Comparison of ENCODE assay signal across 10 mouse cellular contexts in genomic region chr15:12284794-12285534, GRCm38 (mm10). TPM values are rescaled to one million over a fixed set of nuclear protein-coding genes. Genes with fewer than 3 reads are reported as not detected.
DNase-seq lines count a peak whose midpoint lies in the region; ATAC-seq lines count a peak whose summit lies in the region.
"Had no signal": no experiment of that assay in that cellular context is flagged by ENCODE, and none has a peak within 500 bp of the region (broad histone marks: within the 10 kb centered on the region; RNA-seq: fewer than 3 reads in every experiment).

No protein-coding gene starts in this region.

- H3K4me3 ChIP-seq in lung, embryonic 15.5 days: no peak overlapping the region
- H3K4me3 ChIP-seq in forebrain, embryonic 14.5 days (ENCODE audit: low read depth, low read length): no peak overlapping the region
- H3K4me3 ChIP-seq: myocyte had no signal

- H3K9me3 ChIP-seq in lung, embryonic 15.5 days: no peaks in the 10 kb centered on the region
- H3K9me3 ChIP-seq in forebrain, embryonic 14.5 days (replicated peaks; ENCODE audit: control insufficient read depth, low read length): no peaks in the 10 kb centered on the region

- H3K4me1 ChIP-seq in lung, embryonic 15.5 days: peaks cover 13% of the 10 kb centered on the region
- no peaks in the 10 kb centered on the region for H3K4me1 ChIP-seq in forebrain, embryonic 14.5 days (ENCODE audit: control insufficient read depth, insufficient read depth, low read length)

- H3K27me3 ChIP-seq in lung, embryonic 15.5 days: no peaks in the 10 kb centered on the region
- no peaks in the 10 kb centered on the region for H3K27me3 ChIP-seq in forebrain, embryonic 14.5 days (replicated peaks; ENCODE audit: control insufficient read depth, insufficient read depth, low read length)

- no peaks in the 10 kb centered on the region for H3K36me3 ChIP-seq in lung, embryonic 15.5 days
- H3K36me3 ChIP-seq in forebrain, embryonic 14.5 days (ENCODE audit: control insufficient read depth, insufficient read depth, low read length): no peaks in the 10 kb centered on the region

- H3K9ac ChIP-seq in lung, embryonic 15.5 days: no peak overlapping the region
- no peak overlapping the region for H3K9ac ChIP-seq in forebrain, embryonic 14.5 days (ENCODE audit: low read length)

- no peak overlapping the region for H3K4me2 ChIP-seq in lung, embryonic 15.5 days
- H3K4me2 ChIP-seq in forebrain, embryonic 14.5 days (ENCODE audit: low read length): no peak overlapping the region

- DNase-seq in heart, adult 11 months: peak; percentile 91
- DNase-seq in heart, postnatal 4 days: no peak
- peak; percentile 61 to 69 for DNase-seq in right cerebral cortex, postnatal 10 days (ENCODE audit: low spot score in 2 of 2)
- DNase-seq in right cerebral cortex, postnatal 25 days: no peak
- DNase-seq in thymus, postnatal 4 days: peak; percentile 58
- no peak for DNase-seq in urinary bladder, postnatal 10 days (ENCODE audit: low spot score)
- no peak for DNase-seq in forebrain, embryonic 14.5 days (ENCODE audit: low spot score)
- DNase-seq: kidney, adult 18-20 months had no signal

- peak overlapping the region; percentile 58 for H3K27ac ChIP-seq in lung, embryonic 15.5 days
- no peak overlapping the region for H3K27ac ChIP-seq in forebrain, embryonic 14.5 days (ENCODE audit: low read depth, low read length)

- WGBS in lung, embryonic 15.5 days: 45% methylated on average over 6 of the region's 6 CpGs
- WGBS in forebrain, embryonic 14.5 days: 86% methylated on average over 6 of the region's 6 CpGs

- peak; percentile 59 for ATAC-seq in lung, embryonic 15.5 days (ENCODE audit: borderline replicate concordance, extremely low read depth, low FRiP score, low TSS enrichment)
- no peak for ATAC-seq in forebrain, embryonic 14.5 days

RNA-seq across cellular contexts. Expression of gene Golph3, which starts 36.3 kb away (rescaled TPM):
- 10 to 100 TPM; 88.7 to 89.1 TPM for total RNA-seq in heart, postnatal 4 days (2021)
- polyA plus RNA-seq in lung, embryonic 15.5 days (2015; fragmentation: Nextera tagmentation; extraction: Ambion mirVana): 76.2 and 83.2 TPM in 2 replicates
- 83.0 and 88.5 TPM in 2 replicates for polyA plus RNA-seq in forebrain, embryonic 14.5 days (2014; fragmentation: Nextera tagmentation; extraction: Ambion mirVana)

RNA-seq across cellular contexts. Expression of gene 1810049J17Rik, which starts 36.7 kb away (rescaled TPM):
- under 1 TPM in 1 of 2 experiments, not detected in 1; 0.91 TPM for total RNA-seq in heart, postnatal 4 days (2021)
- 0.99 and 1.4 TPM in 2 replicates for polyA plus RNA-seq in lung, embryonic 15.5 days (2015; fragmentation: Nextera tagmentation; extraction: Ambion mirVana)
- 1.2 and 1.6 TPM in 2 replicates for polyA plus RNA-seq in forebrain, embryonic 14.5 days (2014; fragmentation: Nextera tagmentation; extraction: Ambion mirVana)

Comparison
In these comparisons a context has a peak if more than half of its experiments do, and no peak if none do; other contexts are left out.
1. DNase-seq: peak in heart, adult 11 months (single experiment), right cerebral cortex, postnatal 10 days (2 of 2) and thymus, postnatal 4 days (single experiment); none in heart, postnatal 4 days (single experiment), right cerebral cortex, postnatal 25 days (single experiment), urinary bladder, postnatal 10 days (single experiment) and forebrain, embryonic 14.5 days (single experiment).